Comparison of ENCODE assay signal across 14 mouse cellular contexts in genomic region chr4:148326791-148327190, GRCm38 (mm10). TPM values are rescaled to one million over a fixed set of nuclear protein-coding genes. Genes with fewer than 3 reads are reported as not detected.
DNase-seq lines count a peak whose midpoint lies in the region; ATAC-seq lines count a peak whose summit lies in the region.
"Had no signal": no experiment of that assay in that cellular context is flagged by ENCODE, and none has a peak within 500 bp of the region (broad histone marks: within the 10 kb centered on the region; RNA-seq: fewer than 3 reads in every experiment).

No protein-coding gene starts in this region.

- DNase-seq in embryo, embryonic 10.5 days (ENCODE audit: low spot score), result peak; percentile 38
- DNase-seq in embryo, embryonic 9.5 days (ENCODE audit: extremely low spot score), result no peak
- DNase-seq in retina, embryonic 14.5 days (ENCODE audit: low spot score), result peak; percentile 11
- no peak for DNase-seq in retina, postnatal 1 day
- peak; percentile 91 for DNase-seq in midbrain, embryonic 11.5 days (ENCODE audit: low spot score, missing footprints)
- DNase-seq in urinary bladder, postnatal 36 days (ENCODE audit: low spot score in 2 of 2), result no peak
- DNase-seq in left cerebral cortex, postnatal 25 days (ENCODE audit: low spot score in 2 of 2), result no peak
- DNase-seq: kidney, adult 18-20 months had no signal

- peak; percentile 20; the same call in 1 of the 2 replicates for ATAC-seq in midbrain, embryonic 11.5 days (ENCODE audit: low FRiP score)
- peak; percentile 21; the same call in 1 of the 2 replicates for ATAC-seq in neural tube, embryonic 15.5 days (ENCODE audit: low FRiP score)
- ATAC-seq: activated CD4-positive, CD25-positive, alpha-beta regulatory T cell, adult 4 months had no signal

- WGBS in midbrain, embryonic 11.5 days, result 32% methylated on average over 8 of the region's 8 CpGs
- 21% methylated on average over 8 of the region's 8 CpGs for WGBS in neural tube, embryonic 15.5 days

- H3K27me3 ChIP-seq in midbrain, embryonic 11.5 days (ENCODE audit: control insufficient read depth, insufficient read depth, low read length), result no peaks in the 10 kb centered on the region
- H3K27me3 ChIP-seq in neural tube, embryonic 15.5 days (replicated peaks), result no peaks in the 10 kb centered on the region

- peaks cover 35% of the 10 kb centered on the region for H3K4me1 ChIP-seq in midbrain, embryonic 11.5 days (ENCODE audit: control insufficient read depth, insufficient read depth, low read length)
- H3K4me1 ChIP-seq in neural tube, embryonic 15.5 days, result peaks cover 56% of the 10 kb centered on the region

- no peaks in the 10 kb centered on the region for H3K9me3 ChIP-seq in midbrain, embryonic 11.5 days (ENCODE audit: control insufficient read depth, low read length)
- H3K9me3 ChIP-seq in neural tube, embryonic 15.5 days (replicated peaks), result no peaks in the 10 kb centered on the region

- H3K9ac ChIP-seq in midbrain, embryonic 11.5 days (ENCODE audit: low read length), result 0 out of 2 replicates have a peak overlapping the region, but pooled peaks have one; percentile 14
- no peak overlapping the region for H3K9ac ChIP-seq in neural tube, embryonic 15.5 days (replicated peaks)

- intact Hi-C loops in left cerebral cortex, postnatal 25 days (cut with DNase I), result loop anchor here (5.0 kb wide), 1 partner anchor 39 kb away; the partner anchor contains the start of gene Disp3

- peak overlapping the region; percentile 31; the same call in 1 of the 2 replicates for H3K4me2 ChIP-seq in midbrain, embryonic 11.5 days
- H3K4me2 ChIP-seq in neural tube, embryonic 15.5 days, result peak overlapping the region; percentile 51; the same call in 1 of the 2 replicates
- H3K4me2 ChIP-seq: liver, embryonic 11.5 days had no signal

- no peak overlapping the region; the same call in 1 of the 2 replicates for H3K27ac ChIP-seq in midbrain, embryonic 11.5 days (ENCODE audit: low read depth, low read length)
- H3K27ac ChIP-seq in neural tube, embryonic 15.5 days (replicated peaks), result peak overlapping the region; percentile 75; the same call in 1 of the 2 replicates

- no peak overlapping the region for H3K4me3 ChIP-seq in midbrain, embryonic 11.5 days (ENCODE audit: low read depth, low read length)
- H3K4me3 ChIP-seq in neural tube, embryonic 15.5 days (replicated peaks), result no peak overlapping the region

- H3K36me3 ChIP-seq in midbrain, embryonic 11.5 days (ENCODE audit: control insufficient read depth, insufficient read depth, low read length), result no peaks in the 10 kb centered on the region
- H3K36me3 ChIP-seq in neural tube, embryonic 15.5 days, result no peaks in the 10 kb centered on the region

RNA-seq across cellular contexts. Expression of gene Disp3, which starts 39.0 kb away (rescaled TPM):
- 2.5 and 2.9 TPM in 2 replicates for polyA plus RNA-seq in midbrain, embryonic 11.5 days (2014; fragmentation: Nextera tagmentation; extraction: Ambion mirVana)
- 13.0 and 15.6 TPM in 2 replicates for polyA plus RNA-seq in neural tube, embryonic 15.5 days (2015; fragmentation: Nextera tagmentation; extraction: Ambion mirVana)
- total RNA-seq in left cerebral cortex, postnatal 25 days (2021), result 10 to 100 TPM; 25.8 to 29.1 TPM
- total RNA-seq: CH12.LX; heart, adult 18-20 months; heart, postnatal 25 days had no signal
- polyA plus RNA-seq: activated CD4-positive, CD25-positive, alpha-beta regulatory T cell, adult 4 months; liver, embryonic 11.5 days had no signal

Comparison
In these comparisons a context has a peak if more than half of its experiments do, and no peak if none do; other contexts are left out.
1. DNase-seq: peak in embryo, embryonic 10.5 days (single experiment), retina, embryonic 14.5 days (single experiment) and midbrain, embryonic 11.5 days (single experiment); none in embryo, embryonic 9.5 days (single experiment), retina, postnatal 1 day (single experiment), urinary bladder, postnatal 36 days (0 of 2) and left cerebral cortex, postnatal 25 days (0 of 2).